Mouse (Mus musculus) spleen, adult 2 months (tissue): ENCODE results near the gene Foxo3. TPM values are rescaled to one million over a fixed set of nuclear protein-coding genes. Genes with fewer than 3 reads are reported as not detected.

Experiments
- DNase-seq, 2 experiments: peaks; one replicate each; pipeline versions ENCODE4 v3.0.0 to v3.0.0-alpha.2; 2012 to 2021; ENCODE audit warnings: low spot score in 2 of 2, low read depth in 1 of 2
- H3K27ac ChIP-seq: fragments of 200-500 bp; 2 replicates; pipeline ENCODE4 v1.5.1; 2012; ENCODE audit warnings: low read length, inconsistent platforms; ENCODE audit not compliant: insufficient read depth
- H3K27me3 ChIP-seq: fragments of 200-500 bp; 2 replicates; pipeline ENCODE4 v1.6.1; 2012; ENCODE audit warnings: mild to moderate bottlenecking, moderate library complexity, low read length, inconsistent platforms; ENCODE audit not compliant: control insufficient read depth, insufficient read depth
- H3K36me3 ChIP-seq: fragments of 200-500 bp; 2 replicates; pipeline ENCODE4 v1.6.1; 2012; ENCODE audit warnings: mild to moderate bottlenecking, low read length, inconsistent platforms; ENCODE audit not compliant: control insufficient read depth, insufficient read depth
- H3K4me1 ChIP-seq: fragments of 200-500 bp; 2 replicates; pipeline ENCODE4 v1.6.1; 2011; ENCODE audit warnings: inconsistent platforms; ENCODE audit not compliant: control insufficient read depth, insufficient read depth, insufficient read length
- H3K4me3 ChIP-seq: fragments of 200-500 bp; 2 replicates; pipeline ENCODE4 v1.5.1; 2011; ENCODE audit warnings: mild to moderate bottlenecking, inconsistent platforms; ENCODE audit not compliant: insufficient read depth, insufficient read length; ENCODE audit errors: extremely low read depth
- CTCF ChIP-seq: fragments of 200-500 bp; IDR thresholded peaks from 2 replicates; pipeline ENCODE4 v1.5.1; 2011; ENCODE audit warnings: mild to moderate bottlenecking, inconsistent platforms; ENCODE audit not compliant: insufficient read depth, insufficient read length, insufficient replicate concordance; ENCODE audit errors: extremely low read depth
- POLR2A ChIP-seq: fragments of 200-500 bp; IDR thresholded peaks from 2 replicates; pipeline ENCODE4 v1.6.1; 2011; ENCODE audit warnings: low read depth, low read length, inconsistent platforms
- WGBS: fragments of 180-500 bp; shearing (Covaris S2); methylation state at CpG from one replicate; pipeline ENCODE4 v1.1.7; 2018; 5-methylcytosine and 5-hydroxymethylcytosine counted together
- polyA plus RNA-seq: library from polyadenylated mRNA; depleted of rRNA; stranded (reverse); fragments of >200 nt; gene quantifications from 2 replicates; pipeline ENCODE4 v1.2.3, GENCODE M21; 2012; rRNA removed

Foxo3 gene
- polyA plus RNA-seq, 1 experiment, result 44.6 TPM

DNA sequence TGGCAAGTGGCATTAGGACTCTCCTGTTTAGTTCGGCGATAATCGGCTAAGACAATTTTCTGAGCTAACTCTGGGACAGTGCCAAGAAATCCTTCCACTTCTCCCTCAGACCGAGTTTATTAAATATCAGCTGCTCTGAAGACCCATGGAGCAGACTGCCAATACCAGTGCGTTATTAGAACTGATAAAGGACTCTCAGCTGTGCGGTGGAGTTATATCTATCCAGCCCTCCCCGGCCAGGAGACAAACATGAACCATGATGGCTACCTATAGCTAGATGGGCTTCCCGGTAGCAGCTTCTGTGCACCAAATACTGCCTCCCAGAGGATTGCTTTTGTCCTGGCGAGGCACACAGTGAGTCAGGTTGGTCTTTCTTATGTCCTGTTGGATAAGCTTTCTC lies 134.5 kb downstream of the Foxo3 start:
- 76% methylated on average over 9 of the region's 9 CpGs for WGBS
- TF ChIP-seq CTCF (no peak), POLR2A (no peak)
- Histone ChIP-seq H3K4me3 (no peak overlapping the region), H3K4me1 (no peaks in the 10 kb centered on the region), H3K27me3 (no peaks in the 10 kb centered on the region), H3K27ac (no peak overlapping the region), H3K36me3 (no peaks in the 10 kb centered on the region)
- DNase-seq, result no peak

GRCm38 (mm10) chr10:42139749-42140148 lies 136.8 kb downstream of the Foxo3 start:
- TF ChIP-seq CTCF (no peak), POLR2A (no peak)
- Histone ChIP-seq H3K27me3 (no peaks in the 10 kb centered on the region), H3K4me1 (no peaks in the 10 kb centered on the region), H3K4me3 (no peak overlapping the region), H3K27ac (no peak overlapping the region), H3K36me3 (no peaks in the 10 kb centered on the region)
- WGBS, result 96% methylated on average over 1 of the region's 1 CpGs
- no peak for DNase-seq

GRCm38 (mm10) chr10:42134759-42135702 lies 141.5 kb downstream of the Foxo3 start:
- 88% methylated on average over 14 of the region's 14 CpGs for WGBS

More at GRCm38 (mm10) chr10:42134759-42135702, 141.5 kb downstream of the Foxo3 start:
- Histone ChIP-seq H3K4me3 (no peak overlapping the region), H3K27me3 (no peaks in the 10 kb centered on the region), H3K27ac (no peak overlapping the region), H3K36me3 (no peaks in the 10 kb centered on the region), H3K4me1 (no peaks in the 10 kb centered on the region; the same call in 1 of the 2 replicates)
- no peak for TF ChIP-seq CTCF
- no peak for TF ChIP-seq POLR2A
- no peak for DNase-seq

Other genes with a start within 250 kb of the Foxo3 start
- 1.5 and 2.1 TPM in 2 replicates for gene Afg1l, start 201.8 kb upstream of the Foxo3 start, polyA plus RNA-seq
- gene Snx3, start 225.3 kb upstream of the Foxo3 start, polyA plus RNA-seq, result 152 and 155 TPM in 2 replicates